Mouse (Mus musculus): ENCODE results near the gene Srgap2.

Srgap2 gene

GRCm38 (mm10) chr1:131378081-131378913, 148.9 kb downstream of the Srgap2 start:
- no peaks in the 10 kb centered on the region for H3K36me3 ChIP-seq (ENCODE audit: control insufficient read depth, insufficient read depth, low read length, poor library complexity, severe bottlenecking)
- no peak for DNase-seq (ENCODE audit: low read depth, low spot score)
- H3K27me3 ChIP-seq (ENCODE audit: control insufficient read depth, insufficient read depth, low read length, poor library complexity, severe bottlenecking): no peaks in the 10 kb centered on the region

DNA sequence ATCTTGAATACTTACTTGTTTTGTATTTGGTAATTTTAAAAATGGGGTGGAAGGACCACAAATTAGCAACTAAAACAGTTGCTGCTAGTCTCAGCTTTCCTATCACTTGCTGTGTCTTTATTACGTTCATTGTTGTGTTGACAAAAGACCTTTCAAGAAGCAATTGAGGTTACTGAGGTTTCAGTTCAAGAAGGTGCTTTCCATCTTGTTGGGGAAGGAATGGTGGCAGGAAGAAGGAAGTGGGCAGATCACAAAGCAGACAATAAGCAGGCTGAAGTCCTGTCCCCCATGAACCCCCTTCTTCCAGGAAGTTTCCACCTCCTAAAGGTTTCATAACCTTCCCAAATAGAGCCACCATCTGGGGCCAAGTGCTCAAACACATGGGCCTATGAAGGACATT, 161.3 kb downstream of the Srgap2 start:
- peak; percentile 49 for DNase-seq (ENCODE audit: low read depth, low spot score)
- H3K27me3 ChIP-seq (ENCODE audit: control insufficient read depth, insufficient read depth, low read length, poor library complexity, severe bottlenecking): no peaks in the 10 kb centered on the region
- H3K36me3 ChIP-seq (ENCODE audit: control insufficient read depth, insufficient read depth, low read length, poor library complexity, severe bottlenecking): no peaks in the 10 kb centered on the region; the same call in 1 of the 2 replicates

DNA sequence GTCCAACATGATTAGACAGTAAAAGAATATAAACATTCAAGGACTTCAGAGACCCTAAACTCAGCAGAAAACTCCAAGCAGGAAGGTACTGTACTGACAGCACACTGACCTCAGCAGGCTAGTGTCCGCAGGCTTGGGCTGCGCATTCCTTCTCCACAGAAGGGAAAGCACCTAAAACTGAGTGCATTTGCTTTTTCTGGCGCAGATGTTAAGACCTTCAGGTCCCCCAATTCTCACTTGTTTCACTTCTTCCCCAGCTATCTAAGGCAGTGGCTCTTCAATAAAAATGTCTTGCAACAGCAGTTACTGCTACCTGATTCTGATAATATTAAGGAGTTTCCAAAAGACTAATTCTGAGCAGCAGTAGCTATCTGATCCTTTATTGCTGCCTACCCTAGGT, 162.7 kb downstream of the Srgap2 start:
- peak; percentile 12 for DNase-seq (ENCODE audit: low read depth, low spot score)
- Histone ChIP-seq H3K27me3 (ENCODE audit: control insufficient read depth, insufficient read depth, low read length, poor library complexity, severe bottlenecking) (no peaks in the 10 kb centered on the region), H3K36me3 (ENCODE audit: control insufficient read depth, insufficient read depth, low read length, poor library complexity, severe bottlenecking) (no peaks in the 10 kb centered on the region; the same call in 1 of the 2 replicates)

GRCm38 (mm10) chr1:131363887-131364286, 163.3 kb downstream of the Srgap2 start:
- no peak for DNase-seq (ENCODE audit: low read depth, low spot score)
- H3K27me3 ChIP-seq (ENCODE audit: control insufficient read depth, insufficient read depth, low read length, poor library complexity, severe bottlenecking): no peaks in the 10 kb centered on the region
- H3K36me3 ChIP-seq (ENCODE audit: control insufficient read depth, insufficient read depth, low read length, poor library complexity, severe bottlenecking): no peaks in the 10 kb centered on the region; the same call in 1 of the 2 replicates

DNA sequence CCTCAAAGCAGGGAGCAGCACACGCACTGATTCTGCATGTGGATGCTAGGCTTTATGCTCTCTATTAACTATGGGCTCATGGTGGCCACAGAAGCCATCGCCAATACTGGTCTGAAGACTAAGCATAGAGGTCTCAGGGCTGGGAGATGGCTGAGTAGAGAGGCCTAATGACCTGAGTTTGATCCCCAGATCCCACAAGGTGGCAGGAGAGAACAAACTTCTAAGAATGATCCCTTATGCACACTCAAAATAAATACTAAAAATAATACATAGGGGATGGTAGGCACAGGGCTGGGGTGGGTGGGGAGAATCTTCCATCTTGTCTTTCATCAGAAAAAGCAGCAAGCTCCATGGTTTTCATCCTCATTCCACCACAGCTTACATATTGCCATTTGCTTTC, 165.1 kb downstream of the Srgap2 start:
- DNase-seq (ENCODE audit: low read depth, low spot score): peak; percentile 46
- Histone ChIP-seq H3K36me3 (ENCODE audit: control insufficient read depth, insufficient read depth, low read length, poor library complexity, severe bottlenecking) (no peaks in the 10 kb centered on the region; the same call in 1 of the 2 replicates), H3K27me3 (ENCODE audit: control insufficient read depth, insufficient read depth, low read length, poor library complexity, severe bottlenecking) (no peaks in the 10 kb centered on the region)

DNA sequence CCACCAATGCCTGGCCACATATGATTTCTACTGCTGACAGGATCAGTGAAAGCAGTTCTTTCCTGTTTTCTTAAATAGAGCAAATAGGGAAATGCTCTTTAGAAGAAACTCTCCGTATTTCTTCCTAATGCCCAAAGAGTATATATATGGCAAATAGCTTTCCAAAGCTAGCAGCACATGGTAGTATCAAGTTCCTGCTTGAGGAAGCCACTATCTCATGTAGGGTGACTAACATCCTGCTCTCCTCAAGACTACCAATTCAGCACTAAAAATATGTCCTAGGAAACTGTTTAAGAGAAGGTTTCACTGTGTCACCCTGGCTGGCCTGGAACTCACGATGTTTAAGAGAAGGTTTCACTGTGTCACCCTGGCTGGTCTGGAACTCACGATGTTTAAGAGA, 166.4 kb downstream of the Srgap2 start:
- no peak for DNase-seq (ENCODE audit: low read depth, low spot score)
- Histone ChIP-seq H3K36me3 (ENCODE audit: control insufficient read depth, insufficient read depth, low read length, poor library complexity, severe bottlenecking) (no peaks in the 10 kb centered on the region; the same call in 1 of the 2 replicates), H3K27me3 (ENCODE audit: control insufficient read depth, insufficient read depth, low read length, poor library complexity, severe bottlenecking) (no peaks in the 10 kb centered on the region)

GRCm38 (mm10) chr1:131359609-131360008, 167.5 kb downstream of the Srgap2 start:
- Histone ChIP-seq H3K36me3 (ENCODE audit: control insufficient read depth, insufficient read depth, low read length, poor library complexity, severe bottlenecking) (no peaks in the 10 kb centered on the region; the same call in 1 of the 2 replicates), H3K27me3 (ENCODE audit: control insufficient read depth, insufficient read depth, low read length, poor library complexity, severe bottlenecking) (no peaks in the 10 kb centered on the region)
- DNase-seq (ENCODE audit: low read depth, low spot score): no peak

GRCm38 (mm10) chr1:131357213-131357612, 169.9 kb downstream of the Srgap2 start:
- no peak for DNase-seq (ENCODE audit: low read depth, low spot score)
- no peaks in the 10 kb centered on the region for H3K36me3 ChIP-seq (ENCODE audit: control insufficient read depth, insufficient read depth, low read length, poor library complexity, severe bottlenecking)

DNA sequence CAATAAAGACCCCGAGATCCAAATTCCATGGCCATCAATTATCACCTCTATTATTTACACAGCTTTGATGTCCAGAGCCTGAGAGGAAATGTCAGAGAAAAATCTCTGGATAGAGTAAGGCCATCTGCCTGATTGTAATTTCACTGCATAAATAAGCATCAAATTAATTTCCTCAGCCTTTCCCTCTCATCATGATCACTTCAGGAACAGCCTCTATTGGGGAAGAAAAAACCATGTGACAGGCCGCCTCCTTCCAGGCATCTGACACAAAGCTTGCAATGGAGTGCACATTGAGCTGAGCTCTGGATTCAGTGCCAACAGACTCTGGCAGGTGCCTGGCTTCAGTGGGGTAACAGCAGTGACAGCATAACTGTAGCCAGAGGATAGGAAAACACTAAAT, 175.7 kb downstream of the Srgap2 start:
- H3K27me3 ChIP-seq (ENCODE audit: control insufficient read depth, insufficient read depth, low read length, poor library complexity, severe bottlenecking): no peaks in the 10 kb centered on the region
- DNase-seq (ENCODE audit: low read depth, low spot score): no peak
- H3K36me3 ChIP-seq (ENCODE audit: control insufficient read depth, insufficient read depth, low read length, poor library complexity, severe bottlenecking): 0 out of 2 replicates have a peak, but pooled peaks cover 2% of the 10 kb centered on the region

More at GRCm38 (mm10) chr1:131357213-131357612, 169.9 kb downstream of the Srgap2 start:
- H3K27me3 ChIP-seq (ENCODE audit: control insufficient read depth, insufficient read depth, low read length, poor library complexity, severe bottlenecking): no peaks in the 10 kb centered on the region

DNA sequence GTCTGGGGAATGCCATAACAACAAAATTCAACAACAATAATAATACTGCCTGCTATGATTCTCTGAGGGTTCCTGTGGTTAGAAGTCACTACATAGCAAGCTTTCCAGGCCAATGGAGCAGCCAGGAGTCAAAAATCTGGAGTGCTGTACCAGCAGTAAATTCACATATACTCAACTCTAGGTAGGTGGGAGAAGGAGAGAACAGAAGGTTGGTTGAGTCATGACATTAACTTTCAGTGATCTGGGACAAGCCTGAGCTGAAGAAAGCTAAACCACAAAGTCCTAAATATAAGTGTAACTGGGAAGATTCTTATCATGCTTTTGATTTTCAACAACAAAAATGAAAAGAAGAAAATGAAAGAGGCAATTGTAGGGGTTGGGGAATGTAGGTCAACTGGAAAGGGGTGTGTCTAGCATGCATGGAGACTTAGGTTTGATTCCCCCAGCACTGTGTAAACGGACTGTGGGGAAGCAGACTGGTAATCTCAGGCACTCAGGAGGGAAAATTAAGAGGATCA, 177.1 kb downstream of the Srgap2 start:
- Histone ChIP-seq H3K27me3 (ENCODE audit: control insufficient read depth, insufficient read depth, low read length, poor library complexity, severe bottlenecking) (no peaks in the 10 kb centered on the region), H3K36me3 (ENCODE audit: control insufficient read depth, insufficient read depth, low read length, poor library complexity, severe bottlenecking) (0 out of 2 replicates have a peak, but pooled peaks cover 4% of the 10 kb centered on the region)
- DNase-seq (ENCODE audit: low read depth, low spot score): no peak

DNA sequence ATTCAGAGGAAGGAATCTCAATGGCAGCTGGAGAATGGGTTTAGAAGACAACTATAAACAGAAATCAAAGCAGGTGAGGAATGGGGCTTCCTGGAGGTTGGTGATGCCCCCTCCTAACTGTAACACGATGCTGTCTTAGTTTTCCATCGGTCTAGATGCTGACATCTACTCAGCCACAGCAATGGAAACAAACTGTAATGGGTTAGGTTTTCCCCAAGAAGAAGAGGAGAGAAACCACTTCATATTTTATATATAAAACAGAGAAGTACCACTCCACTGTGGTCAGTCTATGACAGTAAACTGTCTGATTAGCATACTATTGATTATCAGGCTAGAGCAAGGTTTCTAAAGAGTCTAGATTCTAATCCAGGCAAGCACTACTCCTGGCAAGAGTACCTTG, 179.4 kb downstream of the Srgap2 start:
- no peaks in the 10 kb centered on the region for H3K27me3 ChIP-seq (ENCODE audit: control insufficient read depth, insufficient read depth, low read length, poor library complexity, severe bottlenecking)
- H3K36me3 ChIP-seq (ENCODE audit: control insufficient read depth, insufficient read depth, low read length, poor library complexity, severe bottlenecking): 0 out of 2 replicates have a peak, but pooled peaks cover 5% of the 10 kb centered on the region
- no peak for DNase-seq (ENCODE audit: low read depth, low spot score)

DNA sequence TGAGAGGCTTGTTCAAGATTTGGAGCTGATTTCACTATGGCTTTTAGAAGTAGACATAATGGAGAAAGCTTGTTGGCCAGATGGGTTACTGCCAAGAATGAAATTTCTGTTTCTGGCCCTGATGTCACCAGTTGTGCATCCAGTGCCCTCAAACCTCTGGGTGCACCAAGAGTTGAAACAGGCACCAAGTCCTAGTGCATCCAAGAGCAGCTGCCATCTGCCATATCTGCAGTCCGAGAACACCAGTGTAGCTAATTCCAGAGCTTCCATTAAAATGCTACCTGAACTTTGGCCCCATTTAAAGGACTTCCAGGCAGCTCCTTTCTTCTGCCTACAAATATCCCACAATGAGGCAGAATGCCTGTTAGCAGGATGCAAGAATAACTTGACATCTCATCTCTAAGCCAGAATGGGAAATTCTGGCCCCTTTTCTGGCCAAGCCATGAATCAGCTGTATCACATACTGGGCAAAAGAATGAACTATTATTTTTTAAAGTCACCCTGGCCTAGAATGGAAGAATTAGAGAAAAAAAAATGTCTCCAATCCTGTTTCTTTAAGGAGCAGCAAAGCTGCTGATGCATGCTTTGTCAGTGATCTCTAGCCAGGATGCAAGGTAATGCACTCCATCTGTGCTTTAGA, 180.1 kb downstream of the Srgap2 start:
- DNase-seq (ENCODE audit: low read depth, low spot score): no peak
- no peaks in the 10 kb centered on the region for H3K27me3 ChIP-seq (ENCODE audit: control insufficient read depth, insufficient read depth, low read length, poor library complexity, severe bottlenecking)

GRCm38 (mm10) chr1:131345422-131346419, 181.4 kb downstream of the Srgap2 start:
- no peak for DNase-seq (ENCODE audit: low read depth, low spot score)
- no peaks in the 10 kb centered on the region for H3K27me3 ChIP-seq (ENCODE audit: control insufficient read depth, insufficient read depth, low read length, poor library complexity, severe bottlenecking)

More for the DNA sequence above, 180.1 kb downstream of the Srgap2 start:
- 0 out of 2 replicates have a peak, but pooled peaks cover 5% of the 10 kb centered on the region for H3K36me3 ChIP-seq (ENCODE audit: control insufficient read depth, insufficient read depth, low read length, poor library complexity, severe bottlenecking)

GRCm38 (mm10) chr1:131344691-131345090, 182.5 kb downstream of the Srgap2 start:
- no peak for DNase-seq (ENCODE audit: low read depth, low spot score)
- 0 out of 2 replicates have a peak, but pooled peaks cover 5% of the 10 kb centered on the region for H3K36me3 ChIP-seq (ENCODE audit: control insufficient read depth, insufficient read depth, low read length, poor library complexity, severe bottlenecking)
- H3K27me3 ChIP-seq (ENCODE audit: control insufficient read depth, insufficient read depth, low read length, poor library complexity, severe bottlenecking): no peaks in the 10 kb centered on the region

More at GRCm38 (mm10) chr1:131345422-131346419, 181.4 kb downstream of the Srgap2 start:
- H3K36me3 ChIP-seq (ENCODE audit: control insufficient read depth, insufficient read depth, low read length, poor library complexity, severe bottlenecking): 0 out of 2 replicates have a peak, but pooled peaks cover 5% of the 10 kb centered on the region

Measured in splenic B cell, adult 2 months (primary cell).